Mouse (Mus musculus): ENCODE results near the gene Tsc22d2.

DNA sequence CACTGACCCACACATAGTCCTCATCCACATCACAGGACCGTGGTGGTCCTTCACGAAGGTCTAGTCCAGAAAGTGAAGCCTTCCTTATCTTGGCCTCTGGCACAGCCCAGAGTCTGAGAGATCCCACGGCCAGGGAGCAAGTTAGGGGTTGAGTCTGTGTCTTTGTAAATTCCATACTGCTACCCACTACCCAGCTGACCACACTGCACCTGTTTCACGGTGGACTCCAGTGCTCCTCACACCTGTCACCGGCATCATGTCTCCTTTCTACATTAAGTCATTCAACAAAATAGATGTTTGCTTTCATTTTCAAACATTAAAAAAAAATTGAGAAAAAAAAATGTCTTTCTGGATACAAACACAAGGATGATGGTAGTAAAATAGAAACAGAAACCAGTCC, 40.2 kb upstream of the Tsc22d2 start:
- TF ChIP-seq CTCF (IDR thresholded peaks at IDR 0.05; ENCODE audit: low read depth) (no peak), EP300 (IDR thresholded peaks at IDR 0.05; ENCODE audit: low read depth) (no peak)

All from liver, postnatal 0 days (tissue).